Mouse (Mus musculus): ENCODE results near the gene Slc25a51.

DNA sequence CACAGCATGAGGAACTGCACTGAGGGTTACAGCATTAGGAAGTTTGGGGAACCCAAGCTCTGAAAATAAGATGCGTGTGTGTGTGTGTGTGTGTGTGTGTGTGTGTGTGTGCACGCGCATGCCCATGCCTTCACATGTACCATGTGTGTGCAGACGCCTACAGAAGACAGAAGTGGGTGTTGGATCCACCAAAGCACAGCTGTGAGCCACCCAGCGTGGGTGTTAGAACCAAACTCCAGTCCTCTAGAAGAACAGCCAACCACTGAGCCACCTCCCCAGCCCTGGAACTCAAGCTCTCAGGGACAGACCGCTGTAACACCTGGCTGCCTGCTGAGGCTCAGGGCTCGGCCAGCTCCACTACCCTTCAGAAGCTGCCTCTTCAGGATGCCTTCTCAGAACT lies 39.9 kb upstream of the Slc25a51 start:
- TF ChIP-seq CTCF (IDR thresholded peaks at IDR 0.05; ENCODE audit: extremely low read depth, insufficient read length, insufficient replicate concordance, low read depth, low read length) (no peak), POLR2A (IDR thresholded peaks at IDR 0.05; ENCODE audit: low read depth, low read length) (no peak)

All from small intestine, adult 2 months (tissue).